Mouse (Mus musculus): ENCODE data around the gene Cald1.

DNA sequence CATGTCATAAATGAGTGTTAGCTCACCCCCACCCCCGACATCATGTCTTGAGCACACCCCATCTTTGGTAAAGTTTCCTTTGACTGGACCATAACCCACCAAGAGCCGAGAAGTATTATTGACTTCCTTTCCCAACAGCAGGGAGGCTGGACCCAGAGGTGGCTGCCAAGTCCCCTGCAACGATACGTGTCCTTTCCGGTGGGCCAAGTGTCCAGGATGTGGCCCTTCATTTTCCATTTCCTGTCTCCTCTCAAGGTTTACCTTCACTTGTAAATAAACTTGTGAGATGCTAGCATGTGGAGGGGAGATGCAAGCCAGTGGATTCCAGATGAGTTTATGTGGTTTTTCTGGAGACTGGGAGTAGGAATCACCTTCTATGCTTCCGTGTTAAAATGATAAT lies 132.7 kb downstream of the Cald1 start:
- TF ChIP-seq CTCF (IDR thresholded peaks at IDR 0.05; ENCODE audit: low read depth, low read length) (no peak), POLR2A (IDR thresholded peaks at IDR 0.05; ENCODE audit: extremely low read depth, insufficient read depth, low read length) (no peak)
